Mouse (Mus musculus): ENCODE measurements around the gene Rnaseh2a. TPM values are rescaled to one million over a fixed set of nuclear protein-coding genes. Genes with fewer than 3 reads are reported as not detected.
"Not testable (repeated sequence)": the region's sequence is repeated elsewhere in the genome, so short reads cannot be mapped to it uniquely, and the experiment has no call there.

Rnaseh2a gene
- polyA plus RNA-seq, 1 experiment from 2014 or later = 147 TPM

- H3K4me1 ChIP-seq = peaks cover 37% of the 10 kb centered on the region
- H3K4me3 ChIP-seq = peak overlapping the region; percentile 61
- peaks cover 6% of the 10 kb centered on the region; the same call in 1 of the 2 replicates for H3K9me3 ChIP-seq
- WGBS = 22% methylated on average over 27 of the region's 27 CpGs
- peaks cover 15% of the 10 kb centered on the region for H3K36me3 ChIP-seq (replicated peaks)
- no peak for DNase-seq (ENCODE audit: low spot score)
- peaks cover 88% of the 10 kb centered on the region for H3K27me3 ChIP-seq (replicated peaks; ENCODE audit: low read depth, poor library complexity, severe bottlenecking)
- H3K27ac ChIP-seq (replicated peaks) = no peak overlapping the region
Measured at GRCm38 (mm10) chr8:84912391-84912790, 57.2 kb downstream of the Rnaseh2a start.

- DNase-seq (ENCODE audit: low spot score) = no peak
- H3K9me3 ChIP-seq = peaks cover 6% of the 10 kb centered on the region; the same call in 1 of the 2 replicates
- peaks cover 37% of the 10 kb centered on the region for H3K4me1 ChIP-seq
- no peak overlapping the region for H3K4me3 ChIP-seq
- peaks cover 15% of the 10 kb centered on the region for H3K36me3 ChIP-seq (replicated peaks)
- peaks cover 83% of the 10 kb centered on the region for H3K27me3 ChIP-seq (replicated peaks; ENCODE audit: low read depth, poor library complexity, severe bottlenecking)
- WGBS = 80% methylated on average over 9 of the region's 9 CpGs
- no peak overlapping the region for H3K27ac ChIP-seq (replicated peaks)
Measured at GRCm38 (mm10) chr8:84911854-84912253, 57.7 kb downstream of the Rnaseh2a start.

GRCm38 (mm10) chr8:84910551-84910950 lies 59.0 kb downstream of the Rnaseh2a start:
- Histone ChIP-seq H3K27me3 (replicated peaks; ENCODE audit: low read depth, poor library complexity, severe bottlenecking) (peaks cover 70% of the 10 kb centered on the region), H3K27ac (replicated peaks) (no peak overlapping the region), H3K4me1 (peaks cover 37% of the 10 kb centered on the region), H3K9me3 (peaks cover 6% of the 10 kb centered on the region; the same call in 1 of the 2 replicates), H3K4me3 (no peak overlapping the region), H3K36me3 (replicated peaks) (peaks cover 12% of the 10 kb centered on the region)
- DNase-seq (ENCODE audit: low spot score) = no peak
- 83% methylated on average over 6 of the region's 6 CpGs for WGBS

GRCm38 (mm10) chr8:84909949-84910348 lies 59.6 kb downstream of the Rnaseh2a start:
- DNase-seq (ENCODE audit: low spot score) = no peak
- Histone ChIP-seq H3K9me3 (peaks cover 6% of the 10 kb centered on the region; the same call in 1 of the 2 replicates), H3K27me3 (replicated peaks; ENCODE audit: low read depth, poor library complexity, severe bottlenecking) (peaks cover 70% of the 10 kb centered on the region), H3K36me3 (replicated peaks) (peaks cover 8% of the 10 kb centered on the region; the same call in 1 of the 2 replicates), H3K27ac (replicated peaks) (no peak overlapping the region), H3K4me1 (peaks cover 37% of the 10 kb centered on the region), H3K4me3 (no peak overlapping the region)
- whole genome bisulfite sequencing = 70% methylated on average over 5 of the region's 5 CpGs

GRCm38 (mm10) chr8:84909162-84909767 lies 60.3 kb downstream of the Rnaseh2a start:
- Histone ChIP-seq H3K4me3 (peak overlapping the region; percentile 69), H3K27me3 (replicated peaks; ENCODE audit: low read depth, poor library complexity, severe bottlenecking) (peaks cover 70% of the 10 kb centered on the region), H3K27ac (replicated peaks) (peak overlapping the region; percentile 80; the same call in 1 of the 2 replicates), H3K4me1 (peaks cover 37% of the 10 kb centered on the region), H3K36me3 (replicated peaks) (peaks cover 8% of the 10 kb centered on the region; the same call in 1 of the 2 replicates), H3K9me3 (peaks cover 5% of the 10 kb centered on the region; the same call in 1 of the 2 replicates)
- DNase-seq (ENCODE audit: low spot score) = no peak
- 46% methylated on average over 20 of the region's 20 CpGs for WGBS

- peak within 1 kb of the TSS; percentile 69 for H3K4me3 ChIP-seq
- 1% methylated on average over 45 of the region's 45 CpGs for WGBS
- peaks cover 65% of the 10 kb centered on the region for H3K27me3 ChIP-seq (replicated peaks; ENCODE audit: low read depth, poor library complexity, severe bottlenecking)
- peaks cover 38% of the 10 kb centered on the region for H3K4me1 ChIP-seq
- no peaks in the 10 kb centered on the region for H3K9me3 ChIP-seq
- H3K36me3 ChIP-seq (replicated peaks) = peaks cover 8% of the 10 kb centered on the region; the same call in 1 of the 2 replicates
- DNase-seq (ENCODE audit: low spot score) = peak; percentile 97
- peak within 1 kb of the TSS; percentile 80 for H3K27ac ChIP-seq (replicated peaks)
Measured at GRCm38 (mm10) chr8:84908421-84909161, 61.0 kb downstream of the Rnaseh2a start, which contains the start of gene Dnase2a. TSS of gene Dnase2a (plus strand) at chr8:84908560.

- H3K27me3 ChIP-seq (replicated peaks; ENCODE audit: low read depth, poor library complexity, severe bottlenecking) = peaks cover 59% of the 10 kb centered on the region
Measured at GRCm38 (mm10) chr8:84907979-84908378, 61.6 kb downstream of the Rnaseh2a start.

GRCm38 (mm10) chr8:84907493-84907892 lies 62.1 kb downstream of the Rnaseh2a start:
- peaks cover 38% of the 10 kb centered on the region for H3K4me1 ChIP-seq
- H3K27me3 ChIP-seq (replicated peaks; ENCODE audit: low read depth, poor library complexity, severe bottlenecking) = peaks cover 57% of the 10 kb centered on the region
- no peak overlapping the region for H3K27ac ChIP-seq (replicated peaks)
- no peak for DNase-seq (ENCODE audit: low spot score)
- no peak overlapping the region for H3K4me3 ChIP-seq
- WGBS = 78% methylated on average over 8 of the region's 8 CpGs
- H3K9me3 ChIP-seq = no peaks in the 10 kb centered on the region
- H3K36me3 ChIP-seq (replicated peaks) = peaks cover 8% of the 10 kb centered on the region; the same call in 1 of the 2 replicates

More at GRCm38 (mm10) chr8:84907979-84908378, 61.6 kb downstream of the Rnaseh2a start:
- peak overlapping the region; percentile 69 for H3K4me3 ChIP-seq
- peak overlapping the region; percentile 66 for H3K27ac ChIP-seq (replicated peaks)
- DNase-seq (ENCODE audit: low spot score); H3K9me3 ChIP-seq; H3K36me3 ChIP-seq (replicated peaks): not testable (repeated sequence)
- peaks cover 38% of the 10 kb centered on the region for H3K4me1 ChIP-seq
- WGBS = 35% methylated on average over 7 of the region's 7 CpGs

- Histone ChIP-seq H3K27ac (replicated peaks) (no peak overlapping the region), H3K4me3 (no peak overlapping the region), H3K27me3 (replicated peaks; ENCODE audit: low read depth, poor library complexity, severe bottlenecking) (peaks cover 57% of the 10 kb centered on the region), H3K9me3 (no peaks in the 10 kb centered on the region), H3K36me3 (replicated peaks) (peaks cover 8% of the 10 kb centered on the region; the same call in 1 of the 2 replicates), H3K4me1 (peaks cover 38% of the 10 kb centered on the region)
- no peak for DNase-seq (ENCODE audit: low spot score)
- WGBS = 95% methylated on average over 9 of the region's 9 CpGs
Measured at GRCm38 (mm10) chr8:84907037-84907436, 62.5 kb downstream of the Rnaseh2a start.

Small RNA genes lying within 50 kb of the gene (microRNA-seq; reads per million reads assigned to microRNA genes)
- gene Gm24197 = not detected

Other genes starting within 250 kb of the Rnaseh2a start
- gene G430095P16Rik, start 246.8 kb downstream of the Rnaseh2a start, polyA plus RNA-seq (2016; fragmentation: Nextera tagmentation; extraction: Ambion mirVana) = 1.6 and 3.6 TPM in 2 replicates
- gene Nfix, start 169.4 kb downstream of the Rnaseh2a start, polyA plus RNA-seq (2016; fragmentation: Nextera tagmentation; extraction: Ambion mirVana) = 0.29 and 0.77 TPM in 2 replicates
- gene Dand5, start 146.9 kb downstream of the Rnaseh2a start, polyA plus RNA-seq (2016; fragmentation: Nextera tagmentation; extraction: Ambion mirVana) = 2.8 and 3.0 TPM in 2 replicates
- gene Gadd45gip1, start 138.2 kb downstream of the Rnaseh2a start, polyA plus RNA-seq (2016; fragmentation: Nextera tagmentation; extraction: Ambion mirVana) = 45.2 and 47.3 TPM in 2 replicates
- 112 and 122 TPM in 2 replicates for gene Rad23a, start 129.1 kb downstream of the Rnaseh2a start, polyA plus RNA-seq (2016; fragmentation: Nextera tagmentation; extraction: Ambion mirVana)
- gene Calr, start 122.8 kb downstream of the Rnaseh2a start, polyA plus RNA-seq (2016; fragmentation: Nextera tagmentation; extraction: Ambion mirVana) = 758 and 801 TPM in 2 replicates
- 133 and 138 TPM in 2 replicates for gene Farsa, start 112.8 kb downstream of the Rnaseh2a start, polyA plus RNA-seq (2016; fragmentation: Nextera tagmentation; extraction: Ambion mirVana)
- gene Syce2, start 97.7 kb downstream of the Rnaseh2a start, polyA plus RNA-seq (2016; fragmentation: Nextera tagmentation; extraction: Ambion mirVana) = 77.8 and 83.7 TPM in 2 replicates
- 49.6 and 51.8 TPM in 2 replicates for gene Gcdh, start 75.8 kb downstream of the Rnaseh2a start, polyA plus RNA-seq (2016; fragmentation: Nextera tagmentation; extraction: Ambion mirVana)
- 14.5 and 15.6 TPM in 2 replicates for gene Klf1, start 67.8 kb downstream of the Rnaseh2a start, polyA plus RNA-seq (2016; fragmentation: Nextera tagmentation; extraction: Ambion mirVana)
- gene Dnase2a, start 61.2 kb downstream of the Rnaseh2a start, polyA plus RNA-seq (2016; fragmentation: Nextera tagmentation; extraction: Ambion mirVana) = 6.1 and 10.1 TPM in 2 replicates
- 2.3 and 3.4 TPM in 2 replicates for gene Mast1, start 32.4 kb downstream of the Rnaseh2a start, polyA plus RNA-seq (2016; fragmentation: Nextera tagmentation; extraction: Ambion mirVana)
- 0.36 and 0.91 TPM in 2 replicates for gene Rtbdn, start 22.8 kb downstream of the Rnaseh2a start, polyA plus RNA-seq (2016; fragmentation: Nextera tagmentation; extraction: Ambion mirVana)
- gene Gm49661, start 334 bp downstream of the Rnaseh2a start, polyA plus RNA-seq (2016; fragmentation: Nextera tagmentation; extraction: Ambion mirVana) = not detected in 2 replicates
- gene Prdx2, start 180 bp downstream of the Rnaseh2a start, polyA plus RNA-seq (2016; fragmentation: Nextera tagmentation; extraction: Ambion mirVana) = 1,193 and 1,272 TPM in 2 replicates
- 6.6 and 6.7 TPM in 2 replicates for gene Junb, start 9.0 kb upstream of the Rnaseh2a start, polyA plus RNA-seq (2016; fragmentation: Nextera tagmentation; extraction: Ambion mirVana)
- gene Hook2, start 20.8 kb upstream of the Rnaseh2a start, polyA plus RNA-seq (2016; fragmentation: Nextera tagmentation; extraction: Ambion mirVana) = 19.5 and 20.0 TPM in 2 replicates
- gene Best2, start 44.8 kb upstream of the Rnaseh2a start, polyA plus RNA-seq (2016; fragmentation: Nextera tagmentation; extraction: Ambion mirVana) = 0.08 TPM in 1 of 2 replicates, not detected in the other
- 157 TPM in 2 replicates for gene Asna1, start 55.5 kb upstream of the Rnaseh2a start, polyA plus RNA-seq (2016; fragmentation: Nextera tagmentation; extraction: Ambion mirVana)
- gene Trir, start 57.1 kb upstream of the Rnaseh2a start, polyA plus RNA-seq (2016; fragmentation: Nextera tagmentation; extraction: Ambion mirVana) = 154 and 157 TPM in 2 replicates
- gene Tnpo2, start 67.1 kb upstream of the Rnaseh2a start, polyA plus RNA-seq (2016; fragmentation: Nextera tagmentation; extraction: Ambion mirVana) = 31.2 and 31.5 TPM in 2 replicates
- gene Fbxw9, start 90.3 kb upstream of the Rnaseh2a start, polyA plus RNA-seq (2016; fragmentation: Nextera tagmentation; extraction: Ambion mirVana) = 21.4 and 25.1 TPM in 2 replicates
- gene Gm5741, start 98.2 kb upstream of the Rnaseh2a start, polyA plus RNA-seq (2016; fragmentation: Nextera tagmentation; extraction: Ambion mirVana) = not detected in 2 replicates
- gene Dhps, start 102.0 kb upstream of the Rnaseh2a start, polyA plus RNA-seq (2016; fragmentation: Nextera tagmentation; extraction: Ambion mirVana) = 70.5 and 74.5 TPM in 2 replicates
- gene Wdr83os, start 111.0 kb upstream of the Rnaseh2a start, polyA plus RNA-seq (2016; fragmentation: Nextera tagmentation; extraction: Ambion mirVana) = 126 and 127 TPM in 2 replicates
- gene Wdr83, start 111.5 kb upstream of the Rnaseh2a start, polyA plus RNA-seq (2016; fragmentation: Nextera tagmentation; extraction: Ambion mirVana) = 64.3 and 65.8 TPM in 2 replicates
- 26.1 and 27.2 TPM in 2 replicates for gene Man2b1, start 113.5 kb upstream of the Rnaseh2a start, polyA plus RNA-seq (2016; fragmentation: Nextera tagmentation; extraction: Ambion mirVana)
- gene Zfp791, start 153.3 kb upstream of the Rnaseh2a start, polyA plus RNA-seq (2016; fragmentation: Nextera tagmentation; extraction: Ambion mirVana) = 1.6 and 1.9 TPM in 2 replicates
- not detected in 2 replicates for gene Cks1brt, start 182.2 kb upstream of the Rnaseh2a start, polyA plus RNA-seq (2016; fragmentation: Nextera tagmentation; extraction: Ambion mirVana)